Mouse (Mus musculus) heart, embryonic 11.5 days (tissue): ENCODE results near the gene Klc3. TPM values are rescaled to one million over a fixed set of nuclear protein-coding genes. Genes with fewer than 3 reads are reported as not detected.

ENCODE experiments used
- ATAC-seq: fragments of 200-750 bp; cut with Nextera tagmentation; replicated peaks from 2 replicates; pipeline ENCODE4 v1.8.0; 2017; ENCODE audit warnings: moderate library complexity; ENCODE audit not compliant: insufficient number of reproducible peaks, low FRiP score, low TSS enrichment
- H3K27ac ChIP-seq: fragments of 300-500 bp; sonication (generic); 2 replicates; pipeline ENCODE4 v1.5.1; 2014; ENCODE audit warnings: mild to moderate bottlenecking, low read depth, low read length
- H3K27me3 ChIP-seq: fragments of 300-500 bp; sonication (generic); 2 replicates; pipeline ENCODE4 v1.6.1; 2014; ENCODE audit warnings: mild to moderate bottlenecking, low read length, mixed read lengths; ENCODE audit not compliant: control insufficient read depth, insufficient read depth
- H3K36me3 ChIP-seq: fragments of 300-500 bp; sonication (generic); 2 replicates; pipeline ENCODE4 v1.6.1; 2014; ENCODE audit warnings: mild to moderate bottlenecking, low read length, moderate library complexity, mixed read lengths; ENCODE audit not compliant: control insufficient read depth, insufficient read depth
- H3K4me1 ChIP-seq: fragments of 300-500 bp; sonication (generic); 2 replicates; pipeline ENCODE4 v1.6.1; 2014; ENCODE audit warnings: low read length; ENCODE audit not compliant: control insufficient read depth, insufficient read depth
- H3K4me2 ChIP-seq: fragments of 300-500 bp; sonication (generic); 2 replicates; pipeline ENCODE4 v1.6.1; 2014; ENCODE audit warnings: mild to moderate bottlenecking, moderate library complexity
- H3K4me3 ChIP-seq: fragments of 300-500 bp; sonication (generic); 2 replicates; pipeline ENCODE4 v1.5.1; 2014; ENCODE audit warnings: low read depth, low read length
- H3K9ac ChIP-seq: fragments of 300-500 bp; sonication (generic); 2 replicates; pipeline ENCODE4 v1.6.1; 2014; ENCODE audit warnings: mild to moderate bottlenecking, low read depth, low read length, moderate library complexity
- H3K9me3 ChIP-seq: fragments of 300-500 bp; sonication (generic); replicated peaks from 2 replicates; pipeline ENCODE4 v1.6.1; 2016; ENCODE audit warnings: low read length; ENCODE audit not compliant: control insufficient read depth
- WGBS: fragments of 180-500 bp; shearing (Covaris S2); extraction: QIAGEN DNeasy Blood & Tissue Kit; methylation state at CpG from one replicate; pipeline ENCODE4 v1.1.7; 2014; ENCODE audit not compliant: insufficient replicate concordance; 5-methylcytosine and 5-hydroxymethylcytosine counted together
- polyA plus RNA-seq: library from polyadenylated mRNA; unstranded; fragments of >200 nt; fragmentation: Nextera tagmentation; extraction: Ambion mirVana; gene quantifications from 2 replicates; pipeline ENCODE4 v1.2.1, GENCODE M21; 2014

Klc3 gene
- polyA plus RNA-seq, 1 experiment from 2014 or later: 3.7 TPM

- Histone ChIP-seq H3K4me2 (peak within 1 kb of the TSS; percentile 95), H3K9me3 (no peaks in the 10 kb centered on the region), H3K27ac (0 out of 2 replicates have a peak within 1 kb of the TSS, but pooled peaks have one; percentile 15), H3K36me3 (peaks cover 15% of the 10 kb centered on the region), H3K27me3 (no peaks in the 10 kb centered on the region), H3K9ac (peak within 1 kb of the TSS; percentile 83), H3K4me3 (peak within 1 kb of the TSS; percentile 92), H3K4me1 (peaks cover 7% of the 10 kb centered on the region; the same call in 1 of the 2 replicates)
- ATAC-seq: peak; percentile 92
- WGBS: 5% methylated on average over 48 of the region's 48 CpGs
Measured at GRCm38 (mm10) chr7:19381377-19382165, 22.3 kb downstream of the Klc3 start, which contains the start of gene Ercc2. Ercc2 (plus strand) TSS chr7:19382010.

GRCm38 (mm10) chr7:19378049-19378448, 25.9 kb downstream of the Klc3 start:
- no peak overlapping the region for H3K27ac ChIP-seq
- no peaks in the 10 kb centered on the region for H3K9me3 ChIP-seq
- no peak overlapping the region for H3K4me2 ChIP-seq
- peaks cover 2% of the 10 kb centered on the region; the same call in 1 of the 2 replicates for H3K36me3 ChIP-seq
- no peak for ATAC-seq
- peaks cover 7% of the 10 kb centered on the region; the same call in 1 of the 2 replicates for H3K4me1 ChIP-seq
- 48% methylated on average over 8 of the region's 8 CpGs for WGBS
- no peak overlapping the region for H3K9ac ChIP-seq
- no peak overlapping the region for H3K4me3 ChIP-seq
- H3K27me3 ChIP-seq: no peaks in the 10 kb centered on the region

- Histone ChIP-seq H3K9me3 (no peaks in the 10 kb centered on the region), H3K36me3 (peaks cover 6% of the 10 kb centered on the region), H3K9ac (no peak overlapping the region), H3K4me1 (no peaks in the 10 kb centered on the region), H3K4me2 (no peak overlapping the region), H3K4me3 (no peak overlapping the region), H3K27ac (no peak overlapping the region), H3K27me3 (no peaks in the 10 kb centered on the region)
- ATAC-seq: no peak
- WGBS: 77% methylated on average over 4 of the region's 4 CpGs
Measured at GRCm38 (mm10) chr7:19376019-19376418, 27.9 kb downstream of the Klc3 start.

GRCm38 (mm10) chr7:19375368-19375767, 28.5 kb downstream of the Klc3 start:
- Histone ChIP-seq H3K27me3 (no peaks in the 10 kb centered on the region; the same call in 1 of the 2 replicates), H3K4me2 (no peak overlapping the region), H3K9me3 (no peaks in the 10 kb centered on the region), H3K4me1 (no peaks in the 10 kb centered on the region), H3K27ac (no peak overlapping the region), H3K4me3 (no peak overlapping the region), H3K9ac (no peak overlapping the region), H3K36me3 (peaks cover 6% of the 10 kb centered on the region)
- 72% methylated on average over 14 of the region's 18 CpGs for WGBS
- ATAC-seq: no peak

- Histone ChIP-seq H3K4me2 (no peak overlapping the region), H3K9ac (no peak overlapping the region), H3K27me3 (peaks cover 5% of the 10 kb centered on the region; the same call in 1 of the 2 replicates), H3K36me3 (peaks cover 6% of the 10 kb centered on the region), H3K4me1 (no peaks in the 10 kb centered on the region), H3K27ac (no peak overlapping the region), H3K4me3 (no peak overlapping the region), H3K9me3 (no peaks in the 10 kb centered on the region)
- 98% methylated on average over 2 of the region's 2 CpGs for WGBS
- ATAC-seq: no peak
Measured at GRCm38 (mm10) chr7:19373367-19373766, 30.5 kb downstream of the Klc3 start.

GRCm38 (mm10) chr7:19369823-19370425, 34.0 kb downstream of the Klc3 start:
- Histone ChIP-seq H3K27me3 (peaks cover 5% of the 10 kb centered on the region; the same call in 1 of the 2 replicates), H3K4me1 (no peaks in the 10 kb centered on the region), H3K27ac (no peak overlapping the region), H3K36me3 (peaks cover 4% of the 10 kb centered on the region), H3K4me3 (peak overlapping the region; percentile 32), H3K9ac (0 out of 2 replicates have a peak overlapping the region, but pooled peaks have one; percentile 47), H3K4me2 (peak overlapping the region; percentile 58), H3K9me3 (no peaks in the 10 kb centered on the region)
- WGBS: 15% methylated on average over 46 of the region's 46 CpGs
- 0 out of 2 replicates have a peak, but pooled peaks have one; percentile 9 for ATAC-seq

GRCm38 (mm10) chr7:19368380-19368779, 35.5 kb downstream of the Klc3 start:
- Histone ChIP-seq H3K9me3 (no peaks in the 10 kb centered on the region), H3K4me1 (peaks cover 7% of the 10 kb centered on the region), H3K27ac (no peak overlapping the region), H3K4me2 (no peak overlapping the region), H3K9ac (no peak overlapping the region), H3K4me3 (no peak overlapping the region), H3K27me3 (peaks cover 10% of the 10 kb centered on the region), H3K36me3 (peaks cover 4% of the 10 kb centered on the region; the same call in 1 of the 2 replicates)
- WGBS: 20% methylated on average over 16 of the region's 16 CpGs
- ATAC-seq: no peak

GRCm38 (mm10) chr7:19365376-19365775, 38.5 kb downstream of the Klc3 start:
- no peak overlapping the region for H3K4me2 ChIP-seq

More at GRCm38 (mm10) chr7:19365376-19365775, 38.5 kb downstream of the Klc3 start:
- Histone ChIP-seq H3K27me3 (peaks cover 12% of the 10 kb centered on the region), H3K27ac (no peak overlapping the region), H3K4me3 (no peak overlapping the region), H3K9ac (no peak overlapping the region), H3K9me3 (no peaks in the 10 kb centered on the region), H3K36me3 (no peaks in the 10 kb centered on the region), H3K4me1 (peaks cover 26% of the 10 kb centered on the region)
- ATAC-seq: no peak
- WGBS: 66% methylated on average over 4 of the region's 4 CpGs
